Mouse (Mus musculus): Measurements from ENCODE around the gene Etl4. TPM values are rescaled to one million over a fixed set of nuclear protein-coding genes. Genes with fewer than 3 reads are reported as not detected.

Gene Etl4
- total and polyA plus RNA-seq, 2 experiments from 2014 or later = 7.6 to 20.6 TPM

- Histone ChIP-seq H3K36me3 (replicated peaks; ENCODE audit: control insufficient read depth, insufficient read depth, low read length) (no peaks in the 10 kb centered on the region), H3K9ac (replicated peaks; ENCODE audit: low read depth, low read length) (no peak overlapping the region), H3K27me3 (ENCODE audit: control insufficient read depth, insufficient read depth, low read length) (no peaks in the 10 kb centered on the region), H3K4me3 (ENCODE audit: low read depth, low read length) (no peak overlapping the region), H3K9me3 (replicated peaks; ENCODE audit: control insufficient read depth, low read length) (no peaks in the 10 kb centered on the region), H3K4me1 (ENCODE audit: control insufficient read depth, insufficient read depth) (no peaks in the 10 kb centered on the region), H3K27ac (ENCODE audit: low read depth) (no peak overlapping the region), H3K4me2 (ENCODE audit: low read depth, low read length) (no peak overlapping the region)
- TF ChIP-seq EP300 (IDR thresholded peaks at IDR 0.05; ENCODE audit: low read depth) (no peak), CTCF (IDR thresholded peaks at IDR 0.05; ENCODE audit: low read depth) (no peak)
- ATAC-seq (ENCODE audit: insufficient read depth, low read depth) (no peak), DNase-seq (ENCODE audit: low spot score) (no peak)
- 81% methylated on average over 5 of the region's 5 CpGs for WGBS
Observed at GRCm38 (mm10) chr2:20216686-20217437, 307.3 kb downstream of the Etl4 start.

DNA sequence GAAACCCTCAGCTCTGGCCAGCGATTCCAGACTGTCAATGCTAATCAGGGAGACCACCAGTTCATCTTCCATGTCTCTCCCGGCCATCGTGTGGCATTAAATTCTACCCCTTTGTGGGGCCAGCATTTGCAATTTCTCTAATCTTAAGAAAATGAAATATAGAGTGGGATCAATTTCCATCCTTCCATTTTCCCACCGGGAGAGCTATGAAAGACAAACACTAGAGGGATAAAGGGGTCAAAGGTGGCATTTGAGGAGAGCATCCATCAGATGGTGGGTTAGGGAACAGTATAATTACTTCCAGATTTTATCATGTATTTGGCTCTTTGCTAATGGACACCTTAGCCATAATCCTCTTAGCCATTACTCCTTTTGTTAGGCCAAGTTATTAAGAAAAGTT, 321.8 kb downstream of the Etl4 start:
- Histone ChIP-seq H3K27ac (ENCODE audit: low read depth) (no peak overlapping the region), H3K9ac (replicated peaks; ENCODE audit: low read depth, low read length) (no peak overlapping the region), H3K36me3 (replicated peaks; ENCODE audit: control insufficient read depth, insufficient read depth, low read length) (no peaks in the 10 kb centered on the region), H3K4me2 (ENCODE audit: low read depth, low read length) (no peak overlapping the region), H3K9me3 (replicated peaks; ENCODE audit: control insufficient read depth, low read length) (no peaks in the 10 kb centered on the region), H3K4me3 (ENCODE audit: low read depth, low read length) (no peak overlapping the region), H3K27me3 (ENCODE audit: control insufficient read depth, insufficient read depth, low read length) (no peaks in the 10 kb centered on the region), H3K4me1 (ENCODE audit: control insufficient read depth, insufficient read depth) (no peaks in the 10 kb centered on the region)
- WGBS = 66% methylated on average over 4 of the region's 4 CpGs
- no peak for TF ChIP-seq EP300 (IDR thresholded peaks at IDR 0.05; ENCODE audit: low read depth)
- no peak for ATAC-seq (ENCODE audit: insufficient read depth, low read depth)
- no peak for DNase-seq (ENCODE audit: low spot score)

DNA sequence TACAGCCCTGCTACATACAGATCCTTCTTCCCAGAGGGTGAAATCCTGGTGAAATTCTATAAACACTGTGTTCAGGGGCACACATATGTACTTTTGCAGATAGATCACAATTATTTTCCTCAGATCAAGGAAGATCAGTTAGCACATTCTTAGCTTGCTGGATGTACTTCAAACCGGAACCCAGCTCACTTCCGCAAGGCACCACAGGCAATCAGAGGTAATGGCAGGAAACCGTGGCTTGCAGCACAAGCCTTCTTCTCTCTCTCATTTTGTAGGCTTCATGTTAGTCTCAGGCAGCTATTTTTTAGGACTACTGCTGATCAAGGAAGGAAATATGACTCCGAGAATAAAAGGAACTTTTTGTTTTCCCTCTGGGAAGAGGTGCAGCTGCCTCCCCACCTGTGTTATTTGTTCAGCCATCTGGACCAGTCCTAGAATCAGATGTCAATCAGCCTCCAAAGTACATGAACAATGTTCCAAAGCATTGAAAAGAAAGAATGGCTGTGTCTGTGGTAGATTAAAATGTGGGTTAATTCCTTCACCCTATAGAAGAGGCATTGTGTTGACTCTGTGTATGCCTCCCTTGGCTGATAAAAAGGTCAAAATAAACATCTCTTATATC, 338.6 kb downstream of the Etl4 start:
- WGBS = 73% methylated on average over 4 of the region's 4 CpGs
- Histone ChIP-seq H3K4me2 (ENCODE audit: low read depth, low read length) (no peak overlapping the region), H3K9me3 (replicated peaks; ENCODE audit: control insufficient read depth, low read length) (no peaks in the 10 kb centered on the region), H3K27me3 (ENCODE audit: control insufficient read depth, insufficient read depth, low read length) (no peaks in the 10 kb centered on the region), H3K4me3 (ENCODE audit: low read depth, low read length) (no peak overlapping the region), H3K36me3 (replicated peaks; ENCODE audit: control insufficient read depth, insufficient read depth, low read length) (no peaks in the 10 kb centered on the region), H3K27ac (ENCODE audit: low read depth) (no peak overlapping the region), H3K4me1 (ENCODE audit: control insufficient read depth, insufficient read depth) (no peaks in the 10 kb centered on the region), H3K9ac (replicated peaks; ENCODE audit: low read depth, low read length) (no peak overlapping the region)
- TF ChIP-seq EP300 (IDR thresholded peaks at IDR 0.05; ENCODE audit: low read depth) (no peak), CTCF (IDR thresholded peaks at IDR 0.05; ENCODE audit: low read depth) (no peak)
- DNase-seq (ENCODE audit: low spot score) = no peak
- no peak for ATAC-seq (ENCODE audit: insufficient read depth, low read depth)

DNA sequence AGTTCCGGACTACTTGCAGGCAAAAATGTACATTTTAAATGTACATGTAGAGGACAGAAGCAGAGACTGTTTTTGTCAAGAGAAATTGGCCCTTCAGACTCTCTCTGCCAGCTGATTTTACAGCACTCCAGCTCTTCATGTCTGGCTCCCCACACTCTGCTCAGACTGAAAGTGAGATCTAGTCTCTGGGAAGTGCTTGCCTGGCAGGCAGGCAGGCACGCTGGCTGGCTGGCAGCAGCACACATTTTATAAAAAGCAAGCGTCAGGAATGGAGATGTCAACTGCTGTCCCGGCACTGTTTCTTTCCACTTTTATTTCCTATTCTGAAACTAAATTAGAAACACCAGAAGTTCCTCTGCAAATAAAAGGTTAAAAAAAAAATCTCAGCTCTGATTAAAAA, 339.8 kb downstream of the Etl4 start:
- Histone ChIP-seq H3K4me2 (ENCODE audit: low read depth, low read length) (peak overlapping the region; percentile 0; the same call in 1 of the 2 replicates), H3K27ac (ENCODE audit: low read depth) (peak overlapping the region; percentile 54), H3K9me3 (replicated peaks; ENCODE audit: control insufficient read depth, low read length) (peaks cover 4% of the 10 kb centered on the region; the same call in 1 of the 2 replicates), H3K4me3 (ENCODE audit: low read depth, low read length) (no peak overlapping the region), H3K9ac (replicated peaks; ENCODE audit: low read depth, low read length) (no peak overlapping the region), H3K27me3 (ENCODE audit: control insufficient read depth, insufficient read depth, low read length) (no peaks in the 10 kb centered on the region), H3K36me3 (replicated peaks; ENCODE audit: control insufficient read depth, insufficient read depth, low read length) (no peaks in the 10 kb centered on the region), H3K4me1 (ENCODE audit: control insufficient read depth, insufficient read depth) (no peaks in the 10 kb centered on the region)
- WGBS = 29% methylated on average over 4 of the region's 4 CpGs
- TF ChIP-seq CTCF (IDR thresholded peaks at IDR 0.05; ENCODE audit: low read depth) = no peak
- no peak for TF ChIP-seq EP300 (IDR thresholded peaks at IDR 0.05; ENCODE audit: low read depth)
- DNase-seq (ENCODE audit: low spot score) (peak; percentile 23), ATAC-seq (ENCODE audit: insufficient read depth, low read depth) (peak; percentile 44)

- ATAC-seq (ENCODE audit: insufficient read depth, low read depth) (no peak), DNase-seq (ENCODE audit: low spot score) (peak; percentile 41)
- Histone ChIP-seq H3K9me3 (replicated peaks; ENCODE audit: control insufficient read depth, low read length) (no peaks in the 10 kb centered on the region), H3K4me2 (ENCODE audit: low read depth, low read length) (no peak overlapping the region), H3K9ac (replicated peaks; ENCODE audit: low read depth, low read length) (no peak overlapping the region), H3K4me1 (ENCODE audit: control insufficient read depth, insufficient read depth) (no peaks in the 10 kb centered on the region), H3K27ac (ENCODE audit: low read depth) (no peak overlapping the region), H3K4me3 (ENCODE audit: low read depth, low read length) (no peak overlapping the region), H3K36me3 (replicated peaks; ENCODE audit: control insufficient read depth, insufficient read depth, low read length) (no peaks in the 10 kb centered on the region), H3K27me3 (ENCODE audit: control insufficient read depth, insufficient read depth, low read length) (no peaks in the 10 kb centered on the region)
- TF ChIP-seq CTCF (IDR thresholded peaks at IDR 0.05; ENCODE audit: low read depth) (peak; percentile 73), EP300 (IDR thresholded peaks at IDR 0.05; ENCODE audit: low read depth) (no peak)
- WGBS = 46% methylated on average over 2 of the region's 2 CpGs
Observed at GRCm38 (mm10) chr2:20276124-20276523, 366.5 kb downstream of the Etl4 start.

Measured in heart, postnatal 0 days (tissue).